Mouse (Mus musculus) brain, embryonic 14.5 days (tissue): Measurements from ENCODE around the gene Nckipsd. TPM values are rescaled to one million over a fixed set of nuclear protein-coding genes. Genes with fewer than 3 reads are reported as not detected.
A peak's percentile ranks its signal among the peaks of the same experiment; 100 is the strongest.

Experiments
- DNase-seq: peaks from one replicate; pipeline ENCODE4 v3.0.0-alpha.2; 2011; ENCODE audit warnings: low read depth
- CTCF ChIP-seq: fragments of 200-500 bp; IDR thresholded peaks from 2 replicates; pipeline ENCODE4 v1.5.1; 2012; ENCODE audit warnings: inconsistent platforms, mild to moderate bottlenecking, moderate library complexity, borderline replicate concordance; ENCODE audit not compliant: insufficient read depth, insufficient read length; ENCODE audit errors: extremely low read depth
- POLR2A ChIP-seq: fragments of 200-500 bp; IDR thresholded peaks from 2 replicates; pipeline ENCODE4 v1.6.1; 2012; ENCODE audit warnings: mild to moderate bottlenecking, inconsistent platforms, borderline replicate concordance; ENCODE audit not compliant: poor library complexity, insufficient read depth, insufficient read length, severe bottlenecking; ENCODE audit errors: extremely low read depth
- polyA plus RNA-seq: library from polyadenylated mRNA; depleted of rRNA; stranded (reverse); fragments of >200 nt; gene quantifications from 2 replicates; pipeline ENCODE4 v1.2.3, GENCODE M21; 2012

The Nckipsd gene
- polyA plus RNA-seq, 1 experiment: 38.5 TPM

GRCm38 (mm10) chr9:108785416-108785815, 22.8 kb upstream of the Nckipsd start:
- TF ChIP-seq CTCF: no peak
- TF ChIP-seq POLR2A: no peak
- DNase-seq: peak; percentile 80

GRCm38 (mm10) chr9:108786494-108786893, 21.7 kb upstream of the Nckipsd start:
- TF ChIP-seq POLR2A (no peak), CTCF (no peak)
- DNase-seq: no peak

- TF ChIP-seq CTCF: no peak
- no peak for TF ChIP-seq POLR2A
- no peak for DNase-seq
These were observed 21.1 kb upstream of the Nckipsd start for GRCm38 (mm10) chr9:108787080-108787479.

- TF ChIP-seq POLR2A: no peak
- no peak for TF ChIP-seq CTCF
- DNase-seq: no peak
These were observed 19.5 kb upstream of the Nckipsd start for GRCm38 (mm10) chr9:108788713-108789112.

- no peak for DNase-seq
- TF ChIP-seq POLR2A (no peak), CTCF (no peak)
These were observed 15.9 kb upstream of the Nckipsd start for GRCm38 (mm10) chr9:108792307-108792706.

- no peak for DNase-seq
These were observed 15.4 kb upstream of the Nckipsd start for GRCm38 (mm10) chr9:108792730-108793129.

GRCm38 (mm10) chr9:108795281-108795680, 12.9 kb upstream of the Nckipsd start:
- no peak for DNase-seq
- TF ChIP-seq CTCF (no peak), POLR2A (no peak)

More at GRCm38 (mm10) chr9:108792730-108793129, 15.4 kb upstream of the Nckipsd start:
- TF ChIP-seq CTCF (no peak), POLR2A (no peak)

GRCm38 (mm10) chr9:108795762-108796161, 12.4 kb upstream of the Nckipsd start:
- TF ChIP-seq POLR2A: no peak
- TF ChIP-seq CTCF: no peak
- DNase-seq: no peak

GRCm38 (mm10) chr9:108796351-108796981, 11.7 kb upstream of the Nckipsd start:
- peak; percentile 54 for DNase-seq
- TF ChIP-seq CTCF (no peak), POLR2A (no peak)

GRCm38 (mm10) chr9:108797477-108797876, 10.7 kb upstream of the Nckipsd start:
- DNase-seq: no peak
- TF ChIP-seq CTCF: no peak

GRCm38 (mm10) chr9:108798508-108799075, 9.6 kb upstream of the Nckipsd start:
- TF ChIP-seq CTCF (no peak), POLR2A (no peak)
- no peak for DNase-seq

GRCm38 (mm10) chr9:108799564-108799963, 8.6 kb upstream of the Nckipsd start:
- DNase-seq: no peak
- TF ChIP-seq CTCF (no peak), POLR2A (no peak)
